Mouse (Mus musculus) myocyte (in vitro differentiated cells): ENCODE results near the gene Zfp800.

Experiments
- CEBPB ChIP-seq: IDR thresholded peaks from 2 replicates; pipeline ENCODE4 v1.6.1; 2011; ENCODE audit warnings: mild to moderate bottlenecking, moderate library complexity; ENCODE audit not compliant: poor library complexity, insufficient read depth, severe bottlenecking
- E2F4 ChIP-seq: IDR thresholded peaks from one replicate; pipeline ENCODE4 v1.6.1; 2011; ENCODE audit warnings: mild to moderate bottlenecking, control low read depth, moderate library complexity; ENCODE audit not compliant: insufficient read depth
- MYOD1 ChIP-seq, 3 experiments: IDR thresholded peaks; one replicate each; pipeline ENCODE4 v1.6.1; 2011; ENCODE audit warnings: control low read depth in 2 of 3, low read depth in 2 of 3, mild to moderate bottlenecking in 2 of 3, moderate library complexity in 1 of 3; ENCODE audit not compliant: insufficient read length in 2 of 3, control insufficient read depth in 1 of 3
- POLR2A ChIP-seq: IDR thresholded peaks from one replicate; pipeline ENCODE4 v1.6.1; 2011; ENCODE audit warnings: low read depth, mild to moderate bottlenecking, control low read depth, moderate library complexity; ENCODE audit not compliant: insufficient read length
- POLR2AphosphoS2 ChIP-seq: IDR thresholded peaks from one replicate; pipeline ENCODE4 v1.6.1; 2011; ENCODE audit warnings: low read depth, control low read depth; ENCODE audit not compliant: insufficient read length
- REST ChIP-seq: IDR thresholded peaks from one replicate; pipeline ENCODE4 v1.6.1; 2011; ENCODE audit warnings: mild to moderate bottlenecking, control low read depth, moderate library complexity; ENCODE audit not compliant: insufficient read depth, insufficient read length

GRCm38 (mm10) chr6:28221017-28221416 lies 176.8 kb downstream of the Zfp800 start:
- TF ChIP-seq POLR2A (no peak), POLR2AphosphoS2 (no peak), E2F4 (no peak), REST (no peak), CEBPB (no peak), MYOD1 (IDR thresholded peaks at IDR 0.05; ENCODE audit: control insufficient read depth in 1 of 3, insufficient read length in 2 of 3, low read depth in 2 of 3) (no peak)
